Mouse (Mus musculus) bone marrow macrophage, adult 2 months (primary cell): Measurements from ENCODE around the gene Tsc22d3.

Source experiments
- CTCF ChIP-seq: IDR thresholded peaks from 2 replicates; pipeline ENCODE4 v1.5.1; 2012; ENCODE audit warnings: low read depth, mild to moderate bottlenecking, low read length, moderate library complexity
- POLR2A ChIP-seq: IDR thresholded peaks from 2 replicates; pipeline ENCODE4 v1.6.1; 2012; ENCODE audit warnings: mild to moderate bottlenecking, low read depth, low read length, borderline replicate concordance

GRCm38 (mm10) chrX:140639592-140639991 is 39.1 kb upstream of the Tsc22d3 start:
- TF ChIP-seq CTCF (no peak), POLR2A (no peak)
